Mouse (Mus musculus): ENCODE measurements at regions not wholly inside any gene's neighbourhood (a gene's known extent, or its start where the extent isn't known, plus 50 kb on each side); places are given as distances from the start of the nearest gene placed in this dataset.

GRCm38 (mm10) chr6:126481257-126481656 lies 54.0 kb downstream of the Kcna5 start:
- Histone ChIP-seq H3K4me2 (ENCODE audit: low read length) (no peak overlapping the region), H3K9me3 (replicated peaks; ENCODE audit: control insufficient read depth, low read length) (no peaks in the 10 kb centered on the region), H3K4me3 (ENCODE audit: low read depth, low read length) (no peak overlapping the region), H3K36me3 (ENCODE audit: control insufficient read depth, insufficient read depth, low read length) (no peaks in the 10 kb centered on the region), H3K9ac (ENCODE audit: low read length) (no peak overlapping the region), H3K27me3 (replicated peaks; ENCODE audit: control insufficient read depth, insufficient read depth, low read length) (no peaks in the 10 kb centered on the region), H3K4me1 (ENCODE audit: control insufficient read depth, insufficient read depth, low read length) (no peaks in the 10 kb centered on the region), H3K27ac (ENCODE audit: low read depth, low read length) (no peak overlapping the region)
- peak; percentile 38 for DNase-seq (ENCODE audit: low spot score)
- WGBS = 69% methylated on average over 6 of the region's 6 CpGs
- no peak for ATAC-seq

- ATAC-seq (no peak), DNase-seq (ENCODE audit: low spot score) (no peak)
- WGBS = 5% methylated on average over 2 of the region's 2 CpGs
- H3K36me3 ChIP-seq (ENCODE audit: control insufficient read depth, insufficient read depth, low read length) = no peaks in the 10 kb centered on the region
- no peaks in the 10 kb centered on the region; the same call in 1 of the 2 replicates for H3K27me3 ChIP-seq (replicated peaks; ENCODE audit: control insufficient read depth, insufficient read depth, low read length)
- no peak overlapping the region for H3K4me3 ChIP-seq (ENCODE audit: low read depth, low read length)
- no peak overlapping the region for H3K9ac ChIP-seq (ENCODE audit: low read length)
- H3K4me1 ChIP-seq (ENCODE audit: control insufficient read depth, insufficient read depth, low read length) = no peaks in the 10 kb centered on the region
- H3K9me3 ChIP-seq (replicated peaks; ENCODE audit: control insufficient read depth, low read length) = no peaks in the 10 kb centered on the region
- no peak overlapping the region for H3K27ac ChIP-seq (ENCODE audit: low read depth, low read length)
- H3K4me2 ChIP-seq (ENCODE audit: low read length) = no peak overlapping the region
These were observed 57.7 kb downstream of the Kcna5 start for GRCm38 (mm10) chr6:126477506-126477905.

- ATAC-seq = no peak
These were observed 58.5 kb downstream of the Kcna5 start for GRCm38 (mm10) chr6:126476758-126477157.

GRCm38 (mm10) chr6:126475555-126475954 lies 59.7 kb downstream of the Kcna5 start:
- H3K9ac ChIP-seq (ENCODE audit: low read length) = no peak overlapping the region
- H3K9me3 ChIP-seq (replicated peaks; ENCODE audit: control insufficient read depth, low read length) = no peaks in the 10 kb centered on the region
- H3K4me1 ChIP-seq (ENCODE audit: control insufficient read depth, insufficient read depth, low read length) = no peaks in the 10 kb centered on the region
- H3K27me3 ChIP-seq (replicated peaks; ENCODE audit: control insufficient read depth, insufficient read depth, low read length) = no peaks in the 10 kb centered on the region; the same call in 1 of the 2 replicates
- ATAC-seq (no peak), DNase-seq (ENCODE audit: low spot score) (no peak)
- no peak overlapping the region for H3K4me3 ChIP-seq (ENCODE audit: low read depth, low read length)
- no peaks in the 10 kb centered on the region for H3K36me3 ChIP-seq (ENCODE audit: control insufficient read depth, insufficient read depth, low read length)
- WGBS = 86% methylated on average over 8 of the region's 8 CpGs
- H3K4me2 ChIP-seq (ENCODE audit: low read length) = no peak overlapping the region
- H3K27ac ChIP-seq (ENCODE audit: low read depth, low read length) = no peak overlapping the region

More at GRCm38 (mm10) chr6:126476758-126477157, 58.5 kb downstream of the Kcna5 start:
- Histone ChIP-seq H3K9me3 (replicated peaks; ENCODE audit: control insufficient read depth, low read length) (no peaks in the 10 kb centered on the region), H3K27me3 (replicated peaks; ENCODE audit: control insufficient read depth, insufficient read depth, low read length) (no peaks in the 10 kb centered on the region; the same call in 1 of the 2 replicates), H3K9ac (ENCODE audit: low read length) (no peak overlapping the region), H3K4me2 (ENCODE audit: low read length) (no peak overlapping the region), H3K27ac (ENCODE audit: low read depth, low read length) (no peak overlapping the region), H3K4me3 (ENCODE audit: low read depth, low read length) (no peak overlapping the region), H3K4me1 (ENCODE audit: control insufficient read depth, insufficient read depth, low read length) (no peaks in the 10 kb centered on the region), H3K36me3 (ENCODE audit: control insufficient read depth, insufficient read depth, low read length) (no peaks in the 10 kb centered on the region)
- 84% methylated on average over 1 of the region's 1 CpGs for WGBS
- no peak for DNase-seq (ENCODE audit: low spot score)

GRCm38 (mm10) chr6:126453751-126454150 lies 81.5 kb downstream of the Kcna5 start:
- no peaks in the 10 kb centered on the region for H3K9me3 ChIP-seq (replicated peaks; ENCODE audit: control insufficient read depth, low read length)
- ATAC-seq (0 out of 2 replicates have a peak, but pooled peaks have one; percentile 29), DNase-seq (ENCODE audit: low spot score) (peak; percentile 20)
- no peak overlapping the region for H3K4me3 ChIP-seq (ENCODE audit: low read depth, low read length)
- H3K9ac ChIP-seq (ENCODE audit: low read length) = no peak overlapping the region
- no peaks in the 10 kb centered on the region for H3K4me1 ChIP-seq (ENCODE audit: control insufficient read depth, insufficient read depth, low read length)
- 36% methylated on average over 1 of the region's 1 CpGs for WGBS
- no peak overlapping the region for H3K27ac ChIP-seq (ENCODE audit: low read depth, low read length)
- no peaks in the 10 kb centered on the region for H3K27me3 ChIP-seq (replicated peaks; ENCODE audit: control insufficient read depth, insufficient read depth, low read length)
- no peaks in the 10 kb centered on the region for H3K36me3 ChIP-seq (ENCODE audit: control insufficient read depth, insufficient read depth, low read length)
- no peak overlapping the region for H3K4me2 ChIP-seq (ENCODE audit: low read length)

- no peaks in the 10 kb centered on the region for H3K4me1 ChIP-seq (ENCODE audit: control insufficient read depth, insufficient read depth, low read length)
- H3K4me3 ChIP-seq (ENCODE audit: low read depth, low read length) = no peak overlapping the region
- ATAC-seq = no peak
- no peak overlapping the region for H3K4me2 ChIP-seq (ENCODE audit: low read length)
- H3K9ac ChIP-seq (ENCODE audit: low read length) = no peak overlapping the region
- H3K27ac ChIP-seq (ENCODE audit: low read depth, low read length) = no peak overlapping the region
- 33% methylated on average over 3 of the region's 3 CpGs for WGBS
- H3K9me3 ChIP-seq (replicated peaks; ENCODE audit: control insufficient read depth, low read length) = no peaks in the 10 kb centered on the region
- no peaks in the 10 kb centered on the region for H3K27me3 ChIP-seq (replicated peaks; ENCODE audit: control insufficient read depth, insufficient read depth, low read length)
- DNase-seq (ENCODE audit: low spot score) = peak; percentile 1
- H3K36me3 ChIP-seq (ENCODE audit: control insufficient read depth, insufficient read depth, low read length) = no peaks in the 10 kb centered on the region
These were observed 89.7 kb downstream of the Kcna5 start for GRCm38 (mm10) chr6:126445519-126445918.

GRCm38 (mm10) chr6:126440254-126440653 lies 95.0 kb downstream of the Kcna5 start:
- Histone ChIP-seq H3K9ac (ENCODE audit: low read length) (no peak overlapping the region), H3K4me3 (ENCODE audit: low read depth, low read length) (no peak overlapping the region), H3K9me3 (replicated peaks; ENCODE audit: control insufficient read depth, low read length) (no peaks in the 10 kb centered on the region), H3K27ac (ENCODE audit: low read depth, low read length) (no peak overlapping the region), H3K4me2 (ENCODE audit: low read length) (no peak overlapping the region), H3K27me3 (replicated peaks; ENCODE audit: control insufficient read depth, insufficient read depth, low read length) (no peaks in the 10 kb centered on the region), H3K4me1 (ENCODE audit: control insufficient read depth, insufficient read depth, low read length) (no peaks in the 10 kb centered on the region), H3K36me3 (ENCODE audit: control insufficient read depth, insufficient read depth, low read length) (no peaks in the 10 kb centered on the region)
- ATAC-seq = no peak
- no peak for DNase-seq (ENCODE audit: low spot score)
- WGBS = 81% methylated on average over 1 of the region's 1 CpGs

- no peak for ATAC-seq
- 92% methylated on average over 1 of the region's 1 CpGs for WGBS
- no peaks in the 10 kb centered on the region for H3K9me3 ChIP-seq (replicated peaks; ENCODE audit: control insufficient read depth, low read length)
These were observed 97.1 kb downstream of the Kcna5 start for GRCm38 (mm10) chr6:126437976-126438736.

GRCm38 (mm10) chr6:126427208-126427607 lies 108.0 kb downstream of the Kcna5 start:
- Histone ChIP-seq H3K9ac (ENCODE audit: low read length) (no peak overlapping the region), H3K9me3 (replicated peaks; ENCODE audit: control insufficient read depth, low read length) (no peaks in the 10 kb centered on the region), H3K4me3 (ENCODE audit: low read depth, low read length) (no peak overlapping the region), H3K36me3 (ENCODE audit: control insufficient read depth, insufficient read depth, low read length) (no peaks in the 10 kb centered on the region), H3K4me2 (ENCODE audit: low read length) (no peak overlapping the region), H3K27me3 (replicated peaks; ENCODE audit: control insufficient read depth, insufficient read depth, low read length) (no peaks in the 10 kb centered on the region), H3K4me1 (ENCODE audit: control insufficient read depth, insufficient read depth, low read length) (no peaks in the 10 kb centered on the region), H3K27ac (ENCODE audit: low read depth, low read length) (no peak overlapping the region)
- no peak for DNase-seq (ENCODE audit: low spot score)
- no peak for ATAC-seq

More at GRCm38 (mm10) chr6:126437976-126438736, 97.1 kb downstream of the Kcna5 start:
- Histone ChIP-seq H3K4me2 (ENCODE audit: low read length) (no peak overlapping the region), H3K27me3 (replicated peaks; ENCODE audit: control insufficient read depth, insufficient read depth, low read length) (no peaks in the 10 kb centered on the region), H3K9ac (ENCODE audit: low read length) (no peak overlapping the region), H3K4me3 (ENCODE audit: low read depth, low read length) (no peak overlapping the region), H3K27ac (ENCODE audit: low read depth, low read length) (no peak overlapping the region), H3K4me1 (ENCODE audit: control insufficient read depth, insufficient read depth, low read length) (no peaks in the 10 kb centered on the region), H3K36me3 (ENCODE audit: control insufficient read depth, insufficient read depth, low read length) (no peaks in the 10 kb centered on the region)
- DNase-seq (ENCODE audit: low spot score) = no peak

All from forebrain, embryonic 14.5 days (tissue).